Mouse (Mus musculus): Measurements from ENCODE around the gene Mfap2.

Mfap2 gene

DNA sequence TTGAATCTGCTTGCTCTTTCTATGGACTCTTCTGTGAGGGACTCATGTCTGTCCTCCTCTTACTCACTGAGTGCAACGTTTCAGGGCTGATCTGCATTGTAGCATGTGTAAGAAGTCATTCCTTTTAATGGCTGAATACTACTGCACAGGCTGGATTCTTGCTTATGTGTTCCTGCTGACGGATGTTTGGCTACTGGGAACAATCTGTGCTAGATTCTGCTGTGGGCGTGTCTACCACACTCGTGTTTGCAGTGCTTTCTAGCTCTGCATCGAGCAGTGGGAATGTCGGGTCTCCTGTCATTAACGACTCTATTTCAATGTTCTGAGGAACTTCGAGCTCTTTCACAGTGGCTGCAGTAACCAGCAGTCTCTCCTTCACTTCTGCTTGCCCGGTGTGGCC is 13.8 kb downstream of the Mfap2 start:
- in situ Hi-C loops (cut with MboI, MseI) = no loop called here

DNA sequence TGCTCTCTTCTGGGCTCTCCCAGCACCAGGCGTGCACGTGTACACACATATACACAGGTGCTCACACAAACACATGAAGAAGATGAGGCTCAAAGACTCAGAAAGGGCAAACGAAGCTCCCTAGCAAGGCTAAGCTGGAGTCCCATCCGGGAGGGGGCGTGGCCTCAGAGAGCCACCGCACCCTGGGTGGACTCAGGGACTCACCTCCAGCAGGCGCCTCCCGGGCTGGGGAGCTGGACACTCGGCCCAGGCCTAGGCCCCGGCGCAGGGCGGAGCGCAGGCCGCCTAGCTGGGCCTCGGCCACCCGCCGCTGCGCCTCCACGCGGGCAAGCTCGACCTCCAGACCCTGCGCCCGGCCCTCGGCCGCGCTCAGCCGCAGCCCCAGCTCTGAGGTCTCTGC is 14.8 kb downstream of the Mfap2 start:
- in situ Hi-C loops (cut with MboI, MseI) = no loop called here

DNA sequence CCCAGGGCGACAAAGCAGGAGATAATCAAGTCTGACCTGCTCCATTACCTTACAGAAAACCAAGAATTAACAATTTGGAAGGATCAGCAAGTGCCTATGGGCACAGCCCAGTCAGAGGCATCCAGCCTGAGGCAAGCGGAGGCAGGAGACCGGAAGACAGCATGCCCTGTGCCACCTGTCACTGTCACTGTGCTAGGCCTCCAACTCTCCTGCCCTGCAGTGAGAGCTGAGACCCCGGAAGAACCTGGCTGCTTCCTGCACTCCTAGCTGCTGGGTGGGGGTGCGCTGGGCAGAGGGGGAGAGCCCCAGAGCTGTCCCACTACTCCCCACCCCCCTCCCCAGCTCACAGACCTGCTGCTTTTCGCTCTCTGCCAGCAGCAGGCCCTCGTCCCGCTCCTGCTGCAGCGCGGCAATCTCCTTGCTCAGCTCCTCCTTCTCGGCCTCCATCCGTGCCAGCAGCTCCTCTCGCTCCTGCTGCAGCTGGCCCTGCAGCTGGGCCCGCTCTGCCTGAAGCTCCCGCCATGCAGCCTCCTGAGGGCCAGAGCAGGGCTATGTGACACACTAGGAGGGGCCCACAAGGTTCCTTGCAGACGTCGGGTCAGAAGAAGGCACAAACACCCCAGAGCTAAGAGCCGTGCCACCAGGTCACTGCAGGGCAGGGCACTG is 20.5 kb downstream of the Mfap2 start:
- in situ Hi-C loops (cut with MboI, MseI) = no loop called here

DNA sequence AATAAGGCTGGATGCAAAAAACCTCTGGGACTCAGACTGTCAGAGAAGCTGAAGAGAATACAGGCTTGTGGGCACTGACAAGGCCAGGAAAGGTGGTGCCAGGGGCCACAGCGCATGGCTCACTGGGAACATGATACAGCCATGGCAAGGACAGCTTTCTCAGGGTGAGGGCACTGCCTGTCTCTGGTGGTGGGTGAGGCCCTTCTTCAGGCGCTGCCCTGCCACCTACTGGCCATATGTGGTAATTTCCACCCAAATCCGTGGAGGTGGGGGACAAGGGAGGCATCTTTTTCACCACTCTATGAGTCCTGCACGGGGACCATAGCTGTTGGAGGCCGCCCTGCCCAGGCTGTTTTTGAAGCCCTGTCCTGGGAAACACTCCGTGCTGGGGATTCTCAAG is 21.5 kb downstream of the Mfap2 start:
- in situ Hi-C loops (cut with MboI, MseI) = no loop called here

DNA sequence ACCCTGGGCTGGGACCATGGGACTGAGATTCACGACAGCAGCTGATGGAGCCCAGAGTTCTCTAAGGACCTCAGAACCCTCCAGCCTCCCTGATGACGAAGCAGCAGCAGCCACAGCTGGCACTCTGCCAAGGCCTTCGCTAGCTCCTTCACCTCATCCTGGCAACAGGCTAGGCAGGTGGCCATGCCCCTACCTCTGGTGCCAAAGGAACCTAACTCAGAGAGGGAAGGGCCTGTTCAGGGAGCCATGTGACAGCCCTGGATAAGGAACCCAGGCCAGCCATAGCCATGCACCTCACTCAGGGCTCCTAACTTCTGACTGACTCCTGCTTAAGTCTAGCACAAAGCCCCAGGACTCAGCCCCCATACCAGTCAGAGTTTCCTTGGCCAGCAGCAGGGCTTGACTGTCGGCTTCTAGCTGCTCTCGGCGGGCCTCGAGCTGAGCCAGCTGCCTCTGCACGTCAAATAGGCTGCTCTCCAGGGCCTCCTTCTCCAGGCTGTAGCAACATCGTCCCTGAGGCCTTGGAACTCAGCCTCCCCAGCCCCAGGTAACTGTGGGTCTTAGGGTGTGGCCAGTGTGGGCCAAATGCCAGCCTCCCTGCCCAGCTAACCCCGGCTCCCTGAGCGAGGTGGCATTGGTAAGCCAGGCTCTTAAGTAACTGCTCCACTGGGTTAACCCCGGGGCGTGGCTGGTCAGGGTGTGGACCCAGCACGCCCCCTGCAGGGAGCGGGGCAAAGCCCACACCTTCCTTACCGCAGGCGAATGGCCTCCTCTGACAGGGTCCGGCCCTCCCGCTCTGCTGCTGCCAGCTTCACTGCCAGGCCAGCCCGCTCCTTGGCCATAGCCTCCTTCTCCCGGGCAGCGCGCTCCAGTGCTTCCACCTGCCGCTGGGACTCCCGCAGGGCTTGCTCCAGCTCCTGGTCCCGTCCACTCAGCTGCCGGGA is 23.7 kb downstream of the Mfap2 start:
- in situ Hi-C loops (cut with MboI, MseI) = no loop called here

DNA sequence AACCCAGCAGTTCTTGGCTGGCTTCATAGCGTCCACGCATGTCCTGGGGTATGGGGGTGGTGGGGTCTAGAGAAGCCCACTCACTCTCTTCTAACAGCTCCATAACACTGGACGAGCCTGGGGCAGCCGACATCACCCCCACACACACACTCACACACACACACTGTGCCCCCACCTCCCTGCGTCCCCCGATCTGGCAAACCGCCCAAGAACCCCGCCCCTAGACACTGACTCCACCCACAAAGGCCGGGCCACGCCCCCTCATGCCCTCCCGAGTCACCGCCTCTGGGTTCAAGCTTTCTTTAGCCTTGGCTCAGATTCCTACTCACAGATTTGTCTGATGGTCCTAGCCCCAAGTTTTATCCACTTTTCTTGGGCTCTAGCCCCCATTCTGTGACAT is 30.9 kb downstream of the Mfap2 start:
- in situ Hi-C loops (cut with MboI, MseI) = no loop called here

DNA sequence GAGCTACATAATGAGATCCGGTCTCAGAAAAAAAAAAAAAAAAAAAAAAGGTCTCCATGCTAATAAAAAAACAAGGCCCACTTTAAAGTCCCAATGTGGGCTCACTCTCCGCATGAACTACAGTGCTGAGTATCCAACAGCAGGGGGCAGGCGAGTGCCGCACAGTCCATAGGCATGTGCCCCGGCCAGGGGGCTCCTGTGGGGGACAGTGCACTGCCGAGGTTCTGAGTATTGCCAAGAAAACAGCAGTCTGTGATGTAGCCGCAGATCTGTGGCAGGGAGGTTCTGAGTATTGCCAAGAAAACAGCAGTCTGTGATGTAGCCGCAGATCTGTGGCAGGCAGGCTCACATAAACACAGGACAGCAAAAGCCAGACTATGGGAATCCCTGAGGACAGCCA is 34.6 kb downstream of the Mfap2 start:
- in situ Hi-C loops (cut with MboI, MseI) = no loop called here

DNA sequence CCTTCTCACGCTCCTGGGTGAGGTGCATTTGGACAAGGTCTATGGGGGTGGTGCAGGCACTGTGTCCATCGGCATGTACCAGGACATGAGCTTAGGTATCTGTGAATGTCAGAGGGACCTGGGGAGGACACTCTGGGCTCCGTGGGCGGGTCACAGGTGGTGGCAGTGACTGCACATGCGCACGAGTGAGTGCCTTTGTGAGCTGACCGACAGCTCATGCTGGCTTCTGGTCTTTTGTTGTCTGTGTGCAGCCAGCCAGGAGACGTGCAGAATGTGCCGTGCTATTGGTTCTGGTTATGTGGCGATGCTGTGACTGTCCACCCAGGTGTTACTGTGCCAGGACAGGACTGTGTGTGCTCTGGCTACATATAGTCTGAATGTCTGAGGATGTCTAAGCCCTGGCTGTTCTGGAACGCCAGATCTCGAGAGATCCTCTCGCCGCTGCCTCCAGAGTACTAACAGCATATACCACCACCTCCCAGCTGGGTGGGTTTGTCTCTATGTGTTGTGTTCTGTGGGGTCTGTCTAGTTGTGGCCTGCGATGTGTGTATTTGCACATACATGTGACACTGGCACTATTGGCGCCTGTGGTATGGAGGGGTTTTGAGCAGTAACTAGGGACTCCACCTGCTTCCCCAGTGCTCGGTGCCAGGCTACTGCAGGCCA is 38.7 kb downstream of the Mfap2 start:
- in situ Hi-C loops (cut with MboI, MseI) = no loop called here

DNA sequence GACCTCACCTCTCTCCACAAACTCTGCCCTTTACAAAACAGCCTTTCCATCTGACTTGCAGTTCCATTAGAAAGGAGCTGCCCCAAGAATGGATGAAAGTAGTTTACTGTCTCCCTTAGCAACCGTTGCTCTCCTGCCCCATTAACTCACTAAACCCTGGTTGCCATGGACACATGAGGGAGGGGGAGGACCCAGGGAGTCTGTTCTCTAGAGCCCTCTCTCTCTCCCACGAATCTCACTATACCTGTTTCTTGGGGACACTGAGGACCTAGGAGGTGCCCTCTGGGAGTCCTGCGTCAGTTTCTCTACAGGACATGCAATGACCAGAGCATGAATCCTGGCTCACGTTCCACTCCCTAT is 39.2 kb downstream of the Mfap2 start:
- in situ Hi-C loops (cut with MboI, MseI) = no loop called here

DNA sequence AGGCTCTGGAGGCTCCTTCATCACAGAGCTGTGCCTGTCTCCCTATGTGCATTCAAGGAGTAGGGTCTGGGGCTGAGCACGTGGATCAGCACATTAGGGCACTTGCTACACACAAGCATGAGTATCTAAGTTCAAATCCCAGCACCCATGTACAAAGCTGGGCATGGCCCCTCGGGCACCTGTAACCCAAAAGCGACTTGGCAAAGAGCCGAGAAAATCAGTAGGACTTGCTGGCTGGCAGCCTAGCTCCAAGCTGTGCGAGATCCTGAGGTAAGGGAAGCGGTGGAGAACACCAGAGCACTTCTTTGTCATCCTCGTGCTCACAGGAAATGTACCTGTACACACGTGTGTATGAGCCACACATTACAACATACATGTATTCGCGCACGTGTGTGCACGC is 42.2 kb downstream of the Mfap2 start:
- in situ Hi-C loops (cut with MboI, MseI) = no loop called here

DNA sequence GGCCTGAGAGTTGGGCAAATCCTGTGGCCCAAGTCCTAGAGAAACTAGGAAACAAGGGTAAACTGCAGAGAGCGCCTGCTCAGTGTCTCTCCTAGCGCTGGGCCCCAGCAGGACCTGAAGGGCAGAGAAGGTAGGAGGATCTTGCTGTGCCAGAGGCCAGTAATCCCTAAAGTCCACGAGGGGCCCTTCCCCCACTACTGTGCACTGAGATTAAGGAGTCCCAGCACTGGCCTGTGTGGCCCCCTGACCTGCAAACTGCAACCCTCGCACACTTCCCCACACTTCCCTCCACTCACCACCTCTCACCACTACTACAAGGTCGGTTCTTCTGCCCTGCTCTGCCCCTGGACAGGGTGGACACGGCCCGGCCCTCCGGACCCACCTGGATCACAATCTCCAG is 42.9 kb downstream of the Mfap2 start:
- in situ Hi-C loops (cut with MboI, MseI) = no loop called here

DNA sequence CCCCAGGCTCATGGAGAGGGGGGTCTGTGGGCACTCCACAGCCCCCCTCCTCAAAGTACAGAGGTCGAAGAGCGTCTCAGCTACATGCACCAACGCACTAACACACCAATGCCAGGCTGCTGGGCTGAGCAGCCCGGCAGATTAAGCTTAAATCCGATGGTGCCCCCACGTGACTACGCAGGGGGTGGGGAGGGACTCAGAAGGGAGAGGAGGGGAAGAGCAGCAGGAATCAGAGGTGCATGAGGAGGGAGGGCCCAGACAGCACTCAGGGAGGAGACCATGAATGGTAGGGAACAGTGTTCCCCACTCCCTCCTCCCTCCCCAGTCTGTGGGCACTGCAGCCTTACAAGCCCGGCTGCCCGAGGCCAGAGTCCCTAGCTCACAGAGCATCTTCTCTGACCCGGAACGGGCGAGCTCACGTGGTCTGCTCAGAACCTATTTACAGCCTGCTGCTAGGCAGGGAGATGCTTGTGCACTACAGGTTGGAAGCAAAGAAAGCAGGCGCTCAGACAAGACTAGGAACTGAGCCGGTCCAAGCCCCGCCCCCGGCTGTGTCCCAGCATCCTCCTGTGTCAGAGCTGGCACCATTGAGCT is 43.4 kb downstream of the Mfap2 start:
- in situ Hi-C loops (cut with MboI, MseI) = no loop called here

DNA sequence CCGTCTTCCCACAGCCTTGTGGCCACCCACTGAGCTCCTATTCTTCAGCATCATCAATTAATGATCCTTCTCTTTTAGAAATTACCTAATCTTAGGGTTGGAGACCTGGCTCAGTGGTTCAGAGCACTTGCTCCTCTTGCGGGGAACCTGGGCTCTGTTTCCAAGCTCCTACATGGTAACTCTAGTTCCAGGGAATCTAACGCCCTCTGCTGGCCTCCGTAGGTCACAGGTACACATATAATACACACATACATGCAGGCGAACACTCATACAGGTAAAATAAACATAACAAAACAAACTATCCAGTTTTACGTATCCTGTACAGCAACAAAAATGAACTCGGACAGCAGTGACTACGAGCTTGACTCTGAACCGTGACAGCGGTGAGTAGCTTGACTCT is 46.8 kb downstream of the Mfap2 start:
- in situ Hi-C loops (cut with MboI, MseI) = no loop called here

DNA sequence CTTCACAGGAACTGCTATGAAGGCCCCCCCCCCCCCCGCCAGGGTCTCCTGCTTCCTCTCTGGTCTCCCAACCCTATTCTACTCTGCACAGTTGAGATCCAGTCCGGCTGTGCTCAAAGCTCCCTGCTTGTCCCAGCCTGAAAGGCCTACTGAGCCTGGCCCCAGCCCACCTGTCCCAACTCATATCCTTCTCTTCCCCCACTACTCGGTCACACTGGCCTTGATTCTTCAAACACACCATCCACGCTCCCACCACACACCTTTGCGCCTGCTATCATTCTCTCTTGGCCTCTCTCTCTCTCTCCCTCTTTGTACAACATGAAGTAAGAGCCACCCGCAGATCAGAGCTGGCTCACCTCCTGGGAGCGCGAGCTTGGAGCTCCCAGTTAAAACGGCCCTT is 48.6 kb downstream of the Mfap2 start:
- in situ Hi-C loops (cut with MboI, MseI) = no loop called here

DNA sequence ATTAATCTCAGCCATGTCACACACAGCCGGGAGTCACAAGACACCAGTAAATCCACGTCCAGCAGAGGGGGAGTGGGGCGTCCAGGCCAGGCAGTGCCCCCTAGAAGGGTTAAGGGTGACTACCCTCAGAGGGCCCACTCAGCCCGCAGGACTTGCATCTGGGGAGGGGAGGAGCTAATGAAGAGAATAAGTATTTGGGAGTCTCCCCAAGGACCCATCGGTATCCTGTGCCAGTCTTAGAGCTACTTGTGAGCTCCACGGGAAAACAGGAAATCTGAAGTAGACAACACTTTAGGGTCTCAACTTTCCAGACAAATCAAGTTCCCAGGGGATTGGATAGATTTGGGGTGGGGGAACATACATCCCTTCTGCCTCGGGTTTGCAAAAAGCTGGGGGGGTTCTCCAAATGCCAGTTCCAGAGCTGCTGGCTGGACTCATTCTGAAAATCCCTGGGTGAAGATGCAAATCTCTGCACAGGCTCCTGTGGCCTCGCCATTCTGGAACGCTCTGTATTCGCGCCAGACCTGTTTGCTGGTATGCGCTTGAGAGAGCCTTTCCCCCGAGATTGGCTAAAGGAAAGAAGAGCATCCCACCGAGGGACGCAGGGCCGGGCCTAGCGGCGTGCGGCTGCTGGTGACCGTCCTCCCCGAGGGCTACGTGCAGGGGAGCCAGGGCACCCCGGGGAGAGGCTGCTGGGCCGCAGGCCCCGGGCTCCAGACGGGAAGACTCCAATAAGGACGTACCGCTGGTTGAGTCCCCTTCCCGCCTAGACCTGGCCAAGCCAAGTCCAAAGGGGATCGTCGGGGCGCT is 49.6 kb downstream of the Mfap2 start:
- in situ Hi-C loops (cut with MboI, MseI) = loop anchor here (5.0 to 10.0 kb wide), 2 partner anchors 73 to 105 kb away; partner anchors contain the start of gene Atp13a2

DNA sequence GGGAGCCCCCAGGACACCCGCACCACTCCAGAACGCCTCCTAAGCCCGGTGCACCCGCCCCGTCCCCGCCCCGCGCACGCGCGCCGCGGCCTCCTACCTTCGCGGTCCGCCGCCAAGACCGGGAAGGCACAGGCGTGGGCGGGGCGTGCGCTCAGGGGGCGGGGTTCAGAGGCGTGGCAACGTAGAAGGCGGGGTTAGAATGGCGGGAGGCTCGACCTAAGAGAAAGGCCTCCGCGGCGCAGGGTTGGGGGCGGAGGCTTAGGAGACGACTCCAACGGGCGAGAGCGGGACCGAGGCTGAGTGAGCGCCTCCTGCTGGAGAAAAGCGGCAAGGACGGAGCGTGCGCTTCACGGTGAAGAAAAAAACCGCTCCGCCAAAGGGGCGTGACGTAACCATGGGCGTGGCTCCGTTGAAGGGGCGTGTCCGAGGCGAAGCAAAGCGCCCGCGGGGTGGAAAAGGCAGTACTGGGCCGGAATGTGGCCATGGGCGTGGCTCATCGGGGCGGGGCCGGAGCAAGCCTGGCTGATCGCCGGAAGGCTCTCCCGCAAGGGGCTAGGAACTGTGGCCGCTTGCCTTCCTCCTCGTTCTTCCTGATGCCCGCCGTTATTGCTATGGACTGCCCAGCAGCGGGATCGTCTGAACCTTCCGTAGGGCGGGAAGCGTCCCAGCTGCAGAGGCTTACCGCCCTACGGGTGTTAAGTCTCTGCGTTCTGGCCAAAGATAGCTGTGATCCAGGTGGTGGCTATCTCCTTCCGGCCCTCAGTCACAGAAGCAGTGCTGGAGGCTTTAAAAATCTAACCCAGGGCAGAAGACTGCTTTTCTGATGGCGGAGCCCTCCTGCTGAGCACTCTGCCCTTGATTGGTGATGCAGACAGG is 50.4 kb downstream of the Mfap2 start, which contains the start of gene Crocc:
Gene Crocc, minus strand, starts transcription at position 125 of the 876 bp plus-strand sequence.
- in situ Hi-C loops (cut with MboI, MseI) = loop anchor here (5.0 to 10.0 kb wide), 2 partner anchors 73 to 106 kb away; partner anchors contain the start of gene Atp13a2

DNA sequence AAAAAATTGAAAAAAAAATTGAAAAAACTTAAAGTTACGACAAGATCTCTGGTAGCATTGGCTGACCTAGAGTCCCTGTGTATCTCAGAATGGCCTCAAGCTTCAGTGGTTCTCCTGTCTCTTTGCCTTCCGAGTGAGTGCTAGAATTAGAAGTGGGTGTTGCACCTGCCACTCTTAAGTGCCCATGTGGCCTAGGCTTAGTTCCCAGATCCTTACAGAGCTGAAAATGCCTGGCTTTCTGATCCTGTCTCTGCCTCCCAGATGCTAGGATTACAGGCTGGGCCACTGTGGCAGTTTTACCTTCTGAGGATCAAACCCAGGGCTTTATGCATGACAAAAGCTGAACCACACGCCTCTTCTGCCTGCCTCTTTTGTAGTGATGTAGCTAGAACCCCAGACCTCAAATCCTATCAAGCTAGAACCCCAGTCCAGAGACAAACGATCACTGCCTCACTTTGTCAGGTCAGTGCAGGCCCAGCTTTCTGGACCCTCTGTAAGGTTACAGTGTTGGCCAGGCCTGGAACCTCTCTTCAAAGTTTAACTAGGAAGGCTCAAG is 54.0 kb downstream of the Mfap2 start:
- in situ Hi-C loops (cut with MboI, MseI) = loop anchor here (5.0 to 10.0 kb wide), 2 partner anchors 77 to 109 kb away; partner anchors contain the start of gene Atp13a2

DNA sequence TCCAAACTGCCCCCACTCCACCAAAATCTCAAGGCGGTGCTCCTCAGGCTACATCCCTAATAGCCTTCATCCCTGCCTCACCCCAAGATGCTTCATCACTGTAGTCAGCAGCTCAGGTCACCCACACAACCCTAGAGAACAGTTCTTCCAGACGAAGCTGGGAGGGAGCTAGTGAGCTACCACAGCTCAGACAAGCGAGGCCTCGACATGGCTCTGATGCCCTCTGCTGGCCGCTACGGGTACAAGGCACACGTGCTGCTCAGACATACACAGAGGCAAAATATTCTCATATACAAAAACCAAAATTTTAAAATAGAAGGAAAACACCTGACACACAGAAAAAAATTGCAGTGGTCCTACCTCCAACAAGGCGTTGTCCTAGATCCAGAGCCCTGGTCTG is 54.9 kb downstream of the Mfap2 start:
- in situ Hi-C loops (cut with MboI, MseI) = loop anchor here (10.0 kb wide), 1 partner anchor 110 kb away; no protein-coding TSS in a partner anchor

All from T-helper 1 cell (primary cell).